Mouse (Mus musculus) cortical plate, adult 2 months (tissue): Measurements from ENCODE around the gene Eif3g.

Experiments used
- CTCF ChIP-seq: fragments of 200-500 bp; IDR thresholded peaks from 2 replicates; pipeline ENCODE4 v1.5.1; 2011; ENCODE audit warnings: mild to moderate bottlenecking, control low read depth, low read length; ENCODE audit not compliant: insufficient read depth; ENCODE audit errors: extremely low read depth
- POLR2A ChIP-seq: fragments of 200-500 bp; IDR thresholded peaks from 2 replicates; pipeline ENCODE4 v1.6.1; 2011; ENCODE audit warnings: mild to moderate bottlenecking, low read length, control low read depth; ENCODE audit not compliant: insufficient read depth; ENCODE audit errors: extremely low read depth

DNA sequence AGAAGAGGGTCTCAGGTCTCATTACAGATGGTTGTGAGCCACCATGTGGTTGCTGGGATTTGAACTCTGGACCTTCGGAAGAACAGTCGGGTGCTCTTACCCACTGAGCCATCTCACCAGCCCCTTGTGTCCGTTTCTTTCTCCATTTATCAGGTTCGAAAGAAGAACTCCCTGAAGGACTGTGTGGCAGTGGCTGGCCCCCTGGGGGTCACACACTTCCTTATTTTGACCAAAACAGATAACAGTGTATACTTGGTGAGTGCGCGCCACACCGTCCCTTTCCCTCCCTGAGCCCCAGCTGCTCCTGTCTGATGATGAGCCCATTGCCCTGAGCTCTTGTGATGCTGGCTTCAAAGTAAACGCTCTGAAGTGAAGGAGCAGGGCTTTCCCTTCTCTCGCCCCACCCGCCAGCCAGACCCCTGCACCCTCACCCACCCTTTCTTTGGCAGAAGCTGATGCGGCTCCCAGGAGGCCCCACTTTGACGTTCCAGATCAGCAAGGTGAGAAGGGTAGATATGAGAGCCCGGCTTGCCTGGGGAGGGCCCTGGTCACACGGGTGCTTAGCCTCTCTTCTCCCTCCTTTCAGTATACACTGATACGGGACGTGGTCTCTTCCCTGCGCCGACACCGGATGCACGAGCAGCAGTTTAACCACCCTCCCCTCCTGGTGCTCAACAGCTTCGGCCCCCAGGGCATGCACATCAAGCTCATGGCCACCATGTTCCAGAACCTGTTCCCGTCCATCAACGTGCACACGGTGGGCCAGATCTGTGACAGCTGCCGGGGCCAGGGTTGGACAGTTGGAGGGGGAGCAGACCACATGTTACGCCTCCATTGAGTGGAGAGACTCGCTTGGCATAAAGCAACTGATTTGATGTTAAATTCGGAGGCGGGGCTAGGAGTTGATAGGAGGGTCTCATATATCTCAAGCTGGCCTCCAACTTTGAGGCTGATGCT, 9.0 kb downstream of the Eif3g start:
- TF ChIP-seq CTCF (no peak), POLR2A (no peak)
